Mouse (Mus musculus): Measurements from ENCODE around the gene Cry2. TPM values are rescaled to one million over a fixed set of nuclear protein-coding genes. Genes with fewer than 3 reads are reported as not detected.

Gene Cry2
- polyA plus RNA-seq, 1 experiment = 8.0 TPM

GRCm38 (mm10) chr2:92387646-92388045 is 46.2 kb downstream of the Cry2 start:
- WGBS = 63% methylated on average over 4 of the region's 4 CpGs

GRCm38 (mm10) chr2:92386821-92387570 is 46.8 kb downstream of the Cry2 start:
- no peaks in the 10 kb centered on the region for H3K4me1 ChIP-seq (ENCODE audit: control insufficient read depth, insufficient read depth, low read length)
- TF ChIP-seq POLR2A (IDR thresholded peaks at IDR 0.05; ENCODE audit: borderline replicate concordance, control insufficient read depth, low read depth, low read length) (no peak), CTCF (IDR thresholded peaks at IDR 0.05; ENCODE audit: control insufficient read depth, insufficient read depth, low read length) (no peak)
- no peak overlapping the region for H3K4me3 ChIP-seq (replicated peaks; ENCODE audit: control insufficient read depth, low read depth, low read length)
- H3K27ac ChIP-seq (ENCODE audit: control insufficient read depth, insufficient read depth, low read depth, low read length, poor library complexity) = no peak overlapping the region
- 87% methylated on average over 30 of the region's 30 CpGs for WGBS

More at GRCm38 (mm10) chr2:92387646-92388045, 46.2 kb downstream of the Cry2 start:
- Histone ChIP-seq H3K4me1 (ENCODE audit: control insufficient read depth, insufficient read depth, low read length) (no peaks in the 10 kb centered on the region), H3K27ac (ENCODE audit: control insufficient read depth, insufficient read depth, low read depth, low read length, poor library complexity) (no peak overlapping the region), H3K4me3 (replicated peaks; ENCODE audit: control insufficient read depth, low read depth, low read length) (no peak overlapping the region)
- TF ChIP-seq POLR2A (IDR thresholded peaks at IDR 0.05; ENCODE audit: borderline replicate concordance, control insufficient read depth, low read depth, low read length) (no peak), CTCF (IDR thresholded peaks at IDR 0.05; ENCODE audit: control insufficient read depth, insufficient read depth, low read length) (no peak)

- Histone ChIP-seq H3K4me3 (replicated peaks; ENCODE audit: control insufficient read depth, low read depth, low read length) (no peak overlapping the region), H3K27ac (ENCODE audit: control insufficient read depth, insufficient read depth, low read depth, low read length, poor library complexity) (no peak overlapping the region), H3K4me1 (ENCODE audit: control insufficient read depth, insufficient read depth, low read length) (no peaks in the 10 kb centered on the region)
- WGBS = 78% methylated on average over 22 of the region's 22 CpGs
- TF ChIP-seq CTCF (IDR thresholded peaks at IDR 0.05; ENCODE audit: control insufficient read depth, insufficient read depth, low read length) (no peak), POLR2A (IDR thresholded peaks at IDR 0.05; ENCODE audit: borderline replicate concordance, control insufficient read depth, low read depth, low read length) (no peak)
Measured at GRCm38 (mm10) chr2:92385113-92386051, 48.5 kb downstream of the Cry2 start.

- H3K4me3 ChIP-seq (replicated peaks; ENCODE audit: control insufficient read depth, low read depth, low read length) = no peak overlapping the region
- H3K27ac ChIP-seq (ENCODE audit: control insufficient read depth, insufficient read depth, low read depth, low read length, poor library complexity) = no peak overlapping the region
- 28% methylated on average over 4 of the region's 4 CpGs for whole genome bisulfite sequencing
- TF ChIP-seq POLR2A (IDR thresholded peaks at IDR 0.05; ENCODE audit: borderline replicate concordance, control insufficient read depth, low read depth, low read length) (no peak), CTCF (IDR thresholded peaks at IDR 0.05; ENCODE audit: control insufficient read depth, insufficient read depth, low read length) (no peak)
- no peaks in the 10 kb centered on the region for H3K4me1 ChIP-seq (ENCODE audit: control insufficient read depth, insufficient read depth, low read length)
Measured at GRCm38 (mm10) chr2:92384101-92384500, 49.7 kb downstream of the Cry2 start.

- no peaks in the 10 kb centered on the region for H3K4me1 ChIP-seq (ENCODE audit: control insufficient read depth, insufficient read depth, low read length)
- no peak for TF ChIP-seq CTCF (IDR thresholded peaks at IDR 0.05; ENCODE audit: control insufficient read depth, insufficient read depth, low read length)
- TF ChIP-seq POLR2A (IDR thresholded peaks at IDR 0.05; ENCODE audit: borderline replicate concordance, control insufficient read depth, low read depth, low read length) = no peak
- H3K27ac ChIP-seq (ENCODE audit: control insufficient read depth, insufficient read depth, low read depth, low read length, poor library complexity) = no peak overlapping the region
- no peak overlapping the region for H3K4me3 ChIP-seq (replicated peaks; ENCODE audit: control insufficient read depth, low read depth, low read length)
- 81% methylated on average over 4 of the region's 4 CpGs for WGBS
Measured at GRCm38 (mm10) chr2:92382759-92383158, 51.1 kb downstream of the Cry2 start.

- WGBS = 84% methylated on average over 5 of the region's 5 CpGs
- H3K27ac ChIP-seq (ENCODE audit: control insufficient read depth, insufficient read depth, low read depth, low read length, poor library complexity) = no peak within 1 kb of the TSS
- TF ChIP-seq POLR2A (IDR thresholded peaks at IDR 0.05; ENCODE audit: borderline replicate concordance, control insufficient read depth, low read depth, low read length) (no peak), CTCF (IDR thresholded peaks at IDR 0.05; ENCODE audit: control insufficient read depth, insufficient read depth, low read length) (no peak)
- H3K4me3 ChIP-seq (replicated peaks; ENCODE audit: control insufficient read depth, low read depth, low read length) = no peak within 1 kb of the TSS
- no peaks in the 10 kb centered on the region for H3K4me1 ChIP-seq (ENCODE audit: control insufficient read depth, insufficient read depth, low read length)
Measured at GRCm38 (mm10) chr2:92381901-92382588, 51.8 kb downstream of the Cry2 start, which contains the start of gene 1700029I15Rik. Gene 1700029I15Rik, plus strand, starts transcription at chr2:92382538.

- Histone ChIP-seq H3K27ac (ENCODE audit: control insufficient read depth, insufficient read depth, low read depth, low read length, poor library complexity) (no peak overlapping the region), H3K4me1 (ENCODE audit: control insufficient read depth, insufficient read depth, low read length) (peaks cover 2% of the 10 kb centered on the region), H3K4me3 (replicated peaks; ENCODE audit: control insufficient read depth, low read depth, low read length) (no peak overlapping the region)
- WGBS = 87% methylated on average over 5 of the region's 5 CpGs
- no peak for TF ChIP-seq POLR2A (IDR thresholded peaks at IDR 0.05; ENCODE audit: borderline replicate concordance, control insufficient read depth, low read depth, low read length)
- no peak for TF ChIP-seq CTCF (IDR thresholded peaks at IDR 0.05; ENCODE audit: control insufficient read depth, insufficient read depth, low read length)
Measured at GRCm38 (mm10) chr2:92381161-92381560, 52.7 kb downstream of the Cry2 start.
